Mouse (Mus musculus) right cerebral cortex, adult 18-20 months (tissue): ENCODE data around the gene Klf2.

Source experiments
- DNase-seq: peaks from one replicate; pipeline ENCODE4 v3.0.0; 2022; ENCODE audit warnings: mixed read lengths

The Klf2 gene

GRCm38 (mm10) chr8:72306913-72307312 lies 11.9 kb upstream of the Klf2 start:
- no peak for DNase-seq

DNA sequence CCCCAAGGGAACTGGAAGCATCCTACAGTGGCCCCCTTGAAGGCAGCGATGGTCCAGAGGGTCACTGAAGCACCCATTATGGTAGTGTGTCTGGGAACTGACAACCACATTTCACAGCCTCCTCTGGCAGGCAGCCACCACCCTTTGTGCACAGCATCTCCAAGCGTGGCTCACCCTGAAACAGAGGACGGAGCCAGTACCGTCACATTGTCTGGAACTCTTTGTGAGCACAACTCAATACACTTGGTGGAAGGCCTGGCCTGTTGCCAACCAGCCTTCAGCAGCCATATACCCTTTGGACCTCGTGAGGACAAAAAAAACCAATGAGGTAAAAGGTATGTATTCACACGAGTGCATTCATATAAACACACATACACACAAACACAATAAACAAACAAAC lies 10.6 kb upstream of the Klf2 start:
- DNase-seq: no peak

- DNase-seq: peak; percentile 85
Measured at GRCm38 (mm10) chr8:72310849-72311506, 7.9 kb upstream of the Klf2 start.

- no peak for DNase-seq
Measured at GRCm38 (mm10) chr8:72312926-72313518, 5.8 kb upstream of the Klf2 start.

GRCm38 (mm10) chr8:72316053-72316695 lies 2.7 kb upstream of the Klf2 start:
- DNase-seq: no peak

DNA sequence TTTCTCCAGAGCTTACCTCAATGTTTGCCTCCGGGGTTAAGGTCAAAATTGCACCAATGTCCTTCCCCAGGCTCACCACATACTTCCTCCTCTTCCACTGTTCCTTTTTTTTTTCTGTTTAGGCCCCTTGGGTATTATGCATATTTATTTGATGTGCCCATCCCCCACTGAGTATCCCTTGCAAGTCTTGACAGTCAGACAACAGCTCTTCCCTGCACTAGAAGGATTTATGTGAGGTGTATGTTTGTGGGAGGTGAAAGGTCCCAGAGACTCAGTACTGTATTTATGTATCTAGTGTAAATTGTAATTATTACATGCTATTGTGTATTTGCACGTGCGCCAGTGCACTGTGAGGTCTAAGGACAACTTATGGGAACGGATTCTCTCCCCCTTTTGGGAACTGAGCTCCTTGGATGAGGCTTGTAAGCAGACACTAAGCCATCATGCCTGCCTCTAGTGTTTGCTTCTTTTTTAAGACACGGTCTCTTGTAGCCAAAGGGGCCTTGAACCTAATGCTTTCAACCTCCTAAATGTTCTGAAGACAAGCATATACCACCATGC lies 1.0 kb upstream of the Klf2 start:
- DNase-seq: no peak

- DNase-seq: no peak
Measured at GRCm38 (mm10) chr8:72319397-72319796, 564 bp downstream of the Klf2 start.

- no peak for DNase-seq
Measured at GRCm38 (mm10) chr8:72319921-72320802, 1.3 kb downstream of the Klf2 start.

GRCm38 (mm10) chr8:72320803-72321583 lies 2.2 kb downstream of the Klf2 start:
- DNase-seq: no peak

GRCm38 (mm10) chr8:72321635-72322441 lies 3.0 kb downstream of the Klf2 start:
- no peak for DNase-seq

- DNase-seq: no peak
Measured at GRCm38 (mm10) chr8:72322471-72322889, 3.6 kb downstream of the Klf2 start.

- DNase-seq: peak; percentile 50
Measured at GRCm38 (mm10) chr8:72323131-72323725, 4.4 kb downstream of the Klf2 start.

DNA sequence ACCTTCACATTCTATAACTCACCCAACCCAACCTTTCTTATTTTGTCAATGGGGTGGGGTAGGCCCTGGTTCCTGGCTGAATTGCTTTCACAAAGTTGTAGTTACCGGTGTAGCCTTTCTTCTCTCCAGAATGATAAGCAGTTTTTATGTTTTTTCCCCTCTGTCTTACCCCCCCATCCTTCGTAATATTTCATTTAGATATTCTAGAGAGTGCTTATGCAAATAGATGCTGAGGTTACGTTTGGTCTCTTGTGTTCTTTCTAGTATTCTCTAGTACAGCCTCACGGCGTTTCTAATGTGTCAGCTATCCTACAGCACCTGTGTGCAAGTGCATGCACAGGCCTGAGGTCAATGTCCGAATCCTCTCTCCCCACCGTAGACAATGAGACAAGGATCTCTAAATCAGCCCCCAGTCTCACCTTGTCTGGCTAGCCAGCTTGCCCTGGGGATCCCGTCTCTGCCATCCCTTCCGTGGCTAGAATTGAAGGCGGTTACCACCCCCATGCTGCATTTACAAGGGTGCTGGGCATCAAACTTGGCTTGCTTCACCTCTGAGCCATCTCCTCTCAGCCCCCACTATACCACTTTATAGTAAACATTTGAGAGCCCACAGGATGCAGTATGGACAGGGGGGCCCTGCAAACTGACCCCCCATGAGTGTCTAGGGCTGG lies 5.3 kb downstream of the Klf2 start:
- no peak for DNase-seq

DNA sequence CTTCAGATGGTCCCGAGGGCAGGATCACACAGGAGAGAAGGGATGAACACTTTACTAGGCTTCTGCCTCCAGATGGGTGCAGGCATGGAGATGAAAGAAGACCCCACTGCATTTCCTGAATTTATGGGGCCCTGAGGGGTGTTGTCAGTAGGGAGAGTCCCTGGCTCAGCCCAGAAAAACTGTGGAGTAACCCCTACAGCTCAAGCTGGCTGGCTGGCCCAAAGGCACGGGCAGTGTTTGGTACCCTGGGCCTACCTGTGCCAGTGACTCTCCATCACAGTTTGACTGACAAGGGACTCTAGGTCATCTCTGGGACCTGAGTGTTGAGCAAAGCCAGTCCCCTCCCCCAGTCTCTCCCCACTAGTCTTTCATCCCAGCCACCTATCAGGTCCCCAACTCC lies 5.9 kb downstream of the Klf2 start:
- DNase-seq: no peak

GRCm38 (mm10) chr8:72329116-72329515 lies 10.3 kb downstream of the Klf2 start:
- DNase-seq: no peak

GRCm38 (mm10) chr8:72330806-72331516 lies 12.1 kb downstream of the Klf2 start:
- no peak for DNase-seq

DNA sequence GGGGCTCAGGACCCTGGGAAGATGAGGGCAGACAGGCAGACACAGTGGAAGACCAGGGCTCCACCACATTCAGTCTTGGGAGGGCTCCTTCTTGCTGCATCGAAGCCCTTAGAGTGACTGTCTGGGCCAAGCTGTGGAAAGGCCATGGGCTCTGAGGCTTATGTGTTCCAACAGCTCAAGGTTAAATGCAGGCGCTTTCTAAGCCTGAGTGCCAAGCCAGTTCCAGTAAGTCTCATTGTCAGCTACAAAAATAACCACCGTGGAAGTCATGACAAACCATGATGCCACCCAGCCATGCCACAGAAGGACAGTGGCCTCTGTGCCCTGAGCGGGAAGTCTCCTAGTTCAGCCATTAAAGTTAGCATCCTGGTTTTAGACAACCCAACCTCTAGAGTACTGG lies 12.8 kb downstream of the Klf2 start:
- DNase-seq: no peak

DNA sequence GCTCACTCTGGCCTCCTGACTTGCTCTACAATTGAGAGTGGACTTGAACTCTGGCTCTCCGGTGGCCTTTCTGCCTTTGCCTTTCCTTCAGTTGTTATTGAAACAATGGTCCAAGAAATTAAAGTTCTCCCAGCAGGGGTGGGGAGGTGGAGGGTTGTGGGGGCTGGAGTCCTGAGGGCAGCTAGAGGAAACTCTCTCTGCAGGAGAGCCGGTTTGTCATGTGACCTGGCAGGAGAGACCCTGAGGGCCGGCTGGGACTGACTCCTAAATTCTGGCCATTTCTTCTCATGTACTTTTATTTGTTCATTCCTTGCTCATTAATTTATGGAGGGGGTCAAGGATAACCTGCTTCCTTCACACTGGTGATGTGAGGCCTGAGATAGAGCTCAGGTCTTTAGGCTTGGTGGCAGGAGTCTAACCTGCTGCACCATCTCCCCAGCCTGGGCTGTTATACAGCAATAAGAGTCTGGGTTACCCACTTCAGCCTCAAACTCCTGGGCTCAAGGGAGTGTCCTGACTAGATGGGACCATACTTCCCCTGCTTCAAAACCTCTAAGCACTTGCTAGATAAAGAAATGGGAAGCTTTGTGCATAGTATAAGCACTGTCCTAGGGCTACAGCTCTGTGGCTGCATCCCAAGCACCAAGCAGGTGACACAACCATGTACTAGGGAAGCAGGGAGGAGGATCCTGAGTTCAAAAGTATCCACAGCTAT lies 14.8 kb downstream of the Klf2 start:
- no peak for DNase-seq

GRCm38 (mm10) chr8:72334144-72334641 lies 15.4 kb downstream of the Klf2 start:
- DNase-seq: no peak
